Mouse (Mus musculus): Measurements from ENCODE around the gene Prkcsh. TPM values are rescaled to one million over a fixed set of nuclear protein-coding genes. Genes with fewer than 3 reads are reported as not detected.

Gene Prkcsh
- polyA plus RNA-seq, 1 experiment from 2014 or later, result 121 TPM

GRCm38 (mm10) chr9:21960558-21961208 lies 41.9 kb upstream of the Prkcsh start:
- Histone ChIP-seq H3K27ac (ENCODE audit: low read length) (no peak overlapping the region), H3K9me3 (ENCODE audit: control insufficient read depth, low read length) (no peaks in the 10 kb centered on the region), H3K4me2 (ENCODE audit: low read depth, low read length) (peak overlapping the region; percentile 93), H3K9ac (ENCODE audit: low read length) (peak overlapping the region; percentile 4; the same call in 1 of the 2 replicates), H3K36me3 (ENCODE audit: control insufficient read depth, insufficient read depth, low read length) (no peaks in the 10 kb centered on the region), H3K4me1 (replicated peaks; ENCODE audit: control insufficient read depth, insufficient read depth, low read length) (peaks cover 36% of the 10 kb centered on the region), H3K27me3 (ENCODE audit: control insufficient read depth, insufficient read depth, low read depth, low read length) (peaks cover 14% of the 10 kb centered on the region), H3K4me3 (ENCODE audit: low read length) (peak overlapping the region; percentile 55; the same call in 1 of the 2 replicates)
- no peak for ATAC-seq (ENCODE audit: low read depth)
- WGBS, result 7% methylated on average over 25 of the region's 26 CpGs

GRCm38 (mm10) chr9:21961366-21961980 lies 41.1 kb upstream of the Prkcsh start:
- Histone ChIP-seq H3K9ac (ENCODE audit: low read length) (peak overlapping the region; percentile 67), H3K4me2 (ENCODE audit: low read depth, low read length) (peak overlapping the region; percentile 93), H3K36me3 (ENCODE audit: control insufficient read depth, insufficient read depth, low read length) (no peaks in the 10 kb centered on the region), H3K27ac (ENCODE audit: low read length) (no peak overlapping the region), H3K9me3 (ENCODE audit: control insufficient read depth, low read length) (no peaks in the 10 kb centered on the region), H3K4me1 (replicated peaks; ENCODE audit: control insufficient read depth, insufficient read depth, low read length) (peaks cover 33% of the 10 kb centered on the region), H3K27me3 (ENCODE audit: control insufficient read depth, insufficient read depth, low read depth, low read length) (peaks cover 14% of the 10 kb centered on the region), H3K4me3 (ENCODE audit: low read length) (peak overlapping the region; percentile 55)
- WGBS, result 1% methylated on average over 35 of the region's 35 CpGs
- peak; percentile 18; the same call in 1 of the 2 replicates for ATAC-seq (ENCODE audit: low read depth)

- Histone ChIP-seq H3K9ac (ENCODE audit: low read length) (peak overlapping the region; percentile 67), H3K27ac (ENCODE audit: low read length) (no peak overlapping the region)
Measured at GRCm38 (mm10) chr9:21962010-21962409, 40.6 kb upstream of the Prkcsh start.

GRCm38 (mm10) chr9:21962416-21963059 lies 40.1 kb upstream of the Prkcsh start:
- Histone ChIP-seq H3K27ac (ENCODE audit: low read length) (no peak overlapping the region), H3K4me2 (ENCODE audit: low read depth, low read length) (peak overlapping the region; percentile 93), H3K36me3 (ENCODE audit: control insufficient read depth, insufficient read depth, low read length) (no peaks in the 10 kb centered on the region), H3K9me3 (ENCODE audit: control insufficient read depth, low read length) (no peaks in the 10 kb centered on the region), H3K9ac (ENCODE audit: low read length) (peak overlapping the region; percentile 67), H3K4me3 (ENCODE audit: low read length) (peak overlapping the region; percentile 55), H3K27me3 (ENCODE audit: control insufficient read depth, insufficient read depth, low read depth, low read length) (peaks cover 14% of the 10 kb centered on the region), H3K4me1 (replicated peaks; ENCODE audit: control insufficient read depth, insufficient read depth, low read length) (peaks cover 31% of the 10 kb centered on the region)
- peak; percentile 82 for ATAC-seq (ENCODE audit: low read depth)
- 4% methylated on average over 34 of the region's 34 CpGs for WGBS

More at GRCm38 (mm10) chr9:21962010-21962409, 40.6 kb upstream of the Prkcsh start:
- H3K4me1 ChIP-seq (replicated peaks; ENCODE audit: control insufficient read depth, insufficient read depth, low read length), result peaks cover 31% of the 10 kb centered on the region
- peak overlapping the region; percentile 55 for H3K4me3 ChIP-seq (ENCODE audit: low read length)
- peak overlapping the region; percentile 93 for H3K4me2 ChIP-seq (ENCODE audit: low read depth, low read length)
- no peaks in the 10 kb centered on the region for H3K9me3 ChIP-seq (ENCODE audit: control insufficient read depth, low read length)
- peaks cover 14% of the 10 kb centered on the region for H3K27me3 ChIP-seq (ENCODE audit: control insufficient read depth, insufficient read depth, low read depth, low read length)
- H3K36me3 ChIP-seq (ENCODE audit: control insufficient read depth, insufficient read depth, low read length), result no peaks in the 10 kb centered on the region
- WGBS, result under 1% methylated on average over 15 of the region's 15 CpGs
- ATAC-seq (ENCODE audit: low read depth), result peak; percentile 55

- WGBS, result 13% methylated on average over 8 of the region's 8 CpGs
- Histone ChIP-seq H3K4me1 (replicated peaks; ENCODE audit: control insufficient read depth, insufficient read depth, low read length) (peaks cover 31% of the 10 kb centered on the region), H3K27me3 (ENCODE audit: control insufficient read depth, insufficient read depth, low read depth, low read length) (peaks cover 14% of the 10 kb centered on the region), H3K9me3 (ENCODE audit: control insufficient read depth, low read length) (no peaks in the 10 kb centered on the region), H3K9ac (ENCODE audit: low read length) (peak within 1 kb of the TSS; percentile 67), H3K4me2 (ENCODE audit: low read depth, low read length) (peak within 1 kb of the TSS; percentile 93), H3K27ac (ENCODE audit: low read length) (no peak within 1 kb of the TSS), H3K36me3 (ENCODE audit: control insufficient read depth, insufficient read depth, low read length) (no peaks in the 10 kb centered on the region), H3K4me3 (ENCODE audit: low read length) (peak within 1 kb of the TSS; percentile 55)
- ATAC-seq (ENCODE audit: low read depth), result peak; percentile 63
Measured at GRCm38 (mm10) chr9:21963417-21963816, 39.2 kb upstream of the Prkcsh start, which contains the start of gene Epor. Gene Epor, minus strand, starts transcription at chr9:21963506.

- Histone ChIP-seq H3K4me1 (replicated peaks; ENCODE audit: control insufficient read depth, insufficient read depth, low read length) (no peaks in the 10 kb centered on the region), H3K36me3 (ENCODE audit: control insufficient read depth, insufficient read depth, low read length) (no peaks in the 10 kb centered on the region), H3K9me3 (ENCODE audit: control insufficient read depth, low read length) (no peaks in the 10 kb centered on the region), H3K4me3 (ENCODE audit: low read length) (no peak overlapping the region), H3K9ac (ENCODE audit: low read length) (no peak overlapping the region), H3K27ac (ENCODE audit: low read length) (no peak overlapping the region), H3K4me2 (ENCODE audit: low read depth, low read length) (no peak overlapping the region), H3K27me3 (ENCODE audit: control insufficient read depth, insufficient read depth, low read depth, low read length) (no peaks in the 10 kb centered on the region; the same call in 1 of the 2 replicates)
- WGBS, result 31% methylated on average over 6 of the region's 6 CpGs
- ATAC-seq (ENCODE audit: low read depth), result no peak
Measured at GRCm38 (mm10) chr9:21968883-21969282, 33.7 kb upstream of the Prkcsh start.

- ATAC-seq (ENCODE audit: low read depth), result no peak
- Histone ChIP-seq H3K9me3 (ENCODE audit: control insufficient read depth, low read length) (no peaks in the 10 kb centered on the region), H3K9ac (ENCODE audit: low read length) (no peak overlapping the region), H3K4me1 (replicated peaks; ENCODE audit: control insufficient read depth, insufficient read depth, low read length) (no peaks in the 10 kb centered on the region), H3K4me3 (ENCODE audit: low read length) (no peak overlapping the region), H3K27ac (ENCODE audit: low read length) (no peak overlapping the region), H3K36me3 (ENCODE audit: control insufficient read depth, insufficient read depth, low read length) (no peaks in the 10 kb centered on the region), H3K4me2 (ENCODE audit: low read depth, low read length) (no peak overlapping the region), H3K27me3 (ENCODE audit: control insufficient read depth, insufficient read depth, low read depth, low read length) (no peaks in the 10 kb centered on the region)
- 84% methylated on average over 4 of the region's 4 CpGs for WGBS
Measured at GRCm38 (mm10) chr9:21969304-21969703, 33.3 kb upstream of the Prkcsh start.

GRCm38 (mm10) chr9:21976626-21977175 lies 25.9 kb upstream of the Prkcsh start:
- no peak for ATAC-seq (ENCODE audit: low read depth)
- Histone ChIP-seq H3K4me1 (replicated peaks; ENCODE audit: control insufficient read depth, insufficient read depth, low read length) (no peaks in the 10 kb centered on the region), H3K27ac (ENCODE audit: low read length) (no peak overlapping the region), H3K27me3 (ENCODE audit: control insufficient read depth, insufficient read depth, low read depth, low read length) (no peaks in the 10 kb centered on the region), H3K9me3 (ENCODE audit: control insufficient read depth, low read length) (no peaks in the 10 kb centered on the region), H3K9ac (ENCODE audit: low read length) (no peak overlapping the region), H3K4me3 (ENCODE audit: low read length) (no peak overlapping the region), H3K4me2 (ENCODE audit: low read depth, low read length) (no peak overlapping the region), H3K36me3 (ENCODE audit: control insufficient read depth, insufficient read depth, low read length) (no peaks in the 10 kb centered on the region)
- 74% methylated on average over 10 of the region's 10 CpGs for WGBS

GRCm38 (mm10) chr9:21977331-21977730 lies 25.3 kb upstream of the Prkcsh start:
- WGBS, result 80% methylated on average over 5 of the region's 5 CpGs
- Histone ChIP-seq H3K36me3 (ENCODE audit: control insufficient read depth, insufficient read depth, low read length) (no peaks in the 10 kb centered on the region), H3K4me3 (ENCODE audit: low read length) (no peak overlapping the region), H3K9me3 (ENCODE audit: control insufficient read depth, low read length) (no peaks in the 10 kb centered on the region), H3K27me3 (ENCODE audit: control insufficient read depth, insufficient read depth, low read depth, low read length) (no peaks in the 10 kb centered on the region), H3K27ac (ENCODE audit: low read length) (no peak overlapping the region), H3K9ac (ENCODE audit: low read length) (no peak overlapping the region), H3K4me1 (replicated peaks; ENCODE audit: control insufficient read depth, insufficient read depth, low read length) (no peaks in the 10 kb centered on the region), H3K4me2 (ENCODE audit: low read depth, low read length) (no peak overlapping the region)
- no peak for ATAC-seq (ENCODE audit: low read depth)

Measured in lung, embryonic 16.5 days (tissue).